Mouse (Mus musculus): Measurements from ENCODE around the gene Trim59. TPM values are rescaled to one million over a fixed set of nuclear protein-coding genes. Genes with fewer than 3 reads are reported as not detected.

Gene Trim59
- 185 and 208 TPM in 2 replicates for polyA plus RNA-seq (2016; fragmentation: Nextera tagmentation; extraction: Ambion mirVana)

GRCm38 (mm10) chr3:69044645-69045399 is at the start of gene Trim59:
TSS of gene Trim59 (minus strand) at chr3:69044755.
- DNase-seq (ENCODE audit: low spot score): peak; percentile 96
- Histone ChIP-seq H3K4me3 (peak within 1 kb of the TSS; percentile 92), H3K9me3 (replicated peaks) (no peaks in the 10 kb centered on the region; the same call in 1 of the 2 replicates), H3K27me3 (ENCODE audit: low read depth, poor library complexity, severe bottlenecking) (no peaks in the 10 kb centered on the region; the same call in 1 of the 2 replicates), H3K4me1 (peaks cover 48% of the 10 kb centered on the region), H3K27ac (replicated peaks) (peak within 1 kb of the TSS; percentile 100), H3K36me3 (peaks cover 34% of the 10 kb centered on the region)
- WGBS: under 1% methylated on average over 80 of the region's 80 CpGs

- 64% methylated on average over 1 of the region's 1 CpGs for WGBS
- H3K27ac ChIP-seq (replicated peaks): no peak overlapping the region
- H3K36me3 ChIP-seq: no peaks in the 10 kb centered on the region
- H3K27me3 ChIP-seq (ENCODE audit: low read depth, poor library complexity, severe bottlenecking): no peaks in the 10 kb centered on the region
- no peaks in the 10 kb centered on the region for H3K4me1 ChIP-seq
- no peak for DNase-seq (ENCODE audit: low spot score)
- H3K9me3 ChIP-seq (replicated peaks): no peaks in the 10 kb centered on the region
- H3K4me3 ChIP-seq: no peak overlapping the region
Measured at GRCm38 (mm10) chr3:69064005-69064404, 19.4 kb upstream of the Trim59 start.

GRCm38 (mm10) chr3:69062764-69063163 is 18.2 kb upstream of the Trim59 start:
- no peak overlapping the region for H3K4me3 ChIP-seq
- no peaks in the 10 kb centered on the region for H3K9me3 ChIP-seq (replicated peaks)
- no peak for DNase-seq (ENCODE audit: low spot score)
- H3K27ac ChIP-seq (replicated peaks): no peak overlapping the region
- H3K4me1 ChIP-seq: no peaks in the 10 kb centered on the region
- WGBS: 84% methylated on average over 1 of the region's 1 CpGs
- H3K36me3 ChIP-seq: no peaks in the 10 kb centered on the region
- H3K27me3 ChIP-seq (ENCODE audit: low read depth, poor library complexity, severe bottlenecking): no peaks in the 10 kb centered on the region

- no peaks in the 10 kb centered on the region for H3K9me3 ChIP-seq (replicated peaks)
- 95% methylated on average over 4 of the region's 4 CpGs for WGBS
- no peak overlapping the region for H3K4me3 ChIP-seq
- no peaks in the 10 kb centered on the region for H3K36me3 ChIP-seq
- H3K27ac ChIP-seq (replicated peaks): no peak overlapping the region
- no peaks in the 10 kb centered on the region for H3K4me1 ChIP-seq
- H3K27me3 ChIP-seq (ENCODE audit: low read depth, poor library complexity, severe bottlenecking): no peaks in the 10 kb centered on the region
- DNase-seq (ENCODE audit: low spot score): no peak
Measured at GRCm38 (mm10) chr3:69060672-69061071, 16.1 kb upstream of the Trim59 start.

GRCm38 (mm10) chr3:69055871-69056270 is 11.3 kb upstream of the Trim59 start:
- H3K9me3 ChIP-seq (replicated peaks): no peaks in the 10 kb centered on the region
- H3K27ac ChIP-seq (replicated peaks): no peak overlapping the region
- 91% methylated on average over 3 of the region's 3 CpGs for WGBS
- H3K4me1 ChIP-seq: no peaks in the 10 kb centered on the region
- H3K27me3 ChIP-seq (ENCODE audit: low read depth, poor library complexity, severe bottlenecking): no peaks in the 10 kb centered on the region
- no peak overlapping the region for H3K4me3 ChIP-seq
- no peak for DNase-seq (ENCODE audit: low spot score)
- H3K36me3 ChIP-seq: no peaks in the 10 kb centered on the region

DNA sequence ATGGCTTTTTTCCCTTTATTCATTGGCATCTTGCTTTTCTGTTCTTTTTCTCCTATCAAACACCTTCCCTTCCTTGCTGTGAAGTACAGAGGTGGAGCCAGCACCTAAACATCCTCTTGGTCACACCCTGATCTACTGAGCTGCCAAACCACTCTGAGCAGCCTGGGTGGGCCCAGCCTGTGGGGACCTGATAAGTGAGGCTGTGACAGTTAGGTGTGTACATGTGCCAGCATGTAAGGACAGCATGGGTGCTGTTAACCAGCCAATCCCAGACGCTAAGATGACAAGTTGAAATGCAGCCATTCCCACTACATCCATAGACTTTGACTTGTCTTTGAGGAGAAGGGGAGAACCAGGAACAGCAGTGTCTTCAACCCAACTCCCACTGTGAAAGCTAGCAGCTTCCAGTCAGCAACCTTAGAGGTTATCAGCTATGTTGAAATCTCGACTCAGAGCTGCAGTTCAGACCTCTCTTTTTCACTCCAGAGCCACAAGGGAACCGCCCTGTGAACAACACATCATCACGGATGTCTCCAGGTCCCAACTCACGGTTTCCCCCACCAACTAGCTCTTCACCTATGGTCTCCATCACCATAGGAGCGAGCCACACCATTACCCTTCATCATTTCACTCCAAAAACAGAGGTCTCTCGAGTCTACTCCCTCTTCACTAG is 10.3 kb upstream of the Trim59 start:
- H3K4me3 ChIP-seq: no peak overlapping the region
- 86% methylated on average over 7 of the region's 7 CpGs for WGBS
- H3K27ac ChIP-seq (replicated peaks): no peak overlapping the region
- no peaks in the 10 kb centered on the region for H3K27me3 ChIP-seq (ENCODE audit: low read depth, poor library complexity, severe bottlenecking)
- DNase-seq (ENCODE audit: low spot score): no peak
- no peaks in the 10 kb centered on the region for H3K4me1 ChIP-seq
- no peaks in the 10 kb centered on the region for H3K9me3 ChIP-seq (replicated peaks)
- no peaks in the 10 kb centered on the region for H3K36me3 ChIP-seq

DNA sequence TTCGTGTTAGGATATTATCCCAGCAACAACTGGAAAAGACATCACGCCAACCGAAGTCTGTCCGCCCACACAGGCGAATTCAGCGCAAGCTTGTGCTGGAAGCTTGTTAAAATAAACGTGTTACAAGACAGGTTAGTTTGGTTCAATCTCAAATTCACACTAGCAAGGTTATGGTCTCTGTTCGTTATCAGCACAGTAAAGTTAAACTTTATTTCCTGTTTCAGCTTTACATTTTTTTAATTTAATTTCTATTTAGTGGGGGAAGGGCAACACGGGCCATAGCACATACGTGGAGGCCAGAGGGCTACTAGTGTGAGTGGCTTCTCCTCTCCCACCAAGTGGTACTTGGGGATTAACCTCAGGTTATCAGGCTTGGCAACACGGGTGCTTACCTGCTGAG is 7.3 kb upstream of the Trim59 start:
- no peak for DNase-seq (ENCODE audit: low spot score)
- H3K27me3 ChIP-seq (ENCODE audit: low read depth, poor library complexity, severe bottlenecking): no peaks in the 10 kb centered on the region; the same call in 1 of the 2 replicates
- H3K4me3 ChIP-seq: no peak overlapping the region
- no peak overlapping the region for H3K27ac ChIP-seq (replicated peaks)
- no peaks in the 10 kb centered on the region for H3K9me3 ChIP-seq (replicated peaks)
- WGBS: 91% methylated on average over 11 of the region's 11 CpGs
- no peaks in the 10 kb centered on the region for H3K4me1 ChIP-seq
- H3K36me3 ChIP-seq: no peaks in the 10 kb centered on the region

DNA sequence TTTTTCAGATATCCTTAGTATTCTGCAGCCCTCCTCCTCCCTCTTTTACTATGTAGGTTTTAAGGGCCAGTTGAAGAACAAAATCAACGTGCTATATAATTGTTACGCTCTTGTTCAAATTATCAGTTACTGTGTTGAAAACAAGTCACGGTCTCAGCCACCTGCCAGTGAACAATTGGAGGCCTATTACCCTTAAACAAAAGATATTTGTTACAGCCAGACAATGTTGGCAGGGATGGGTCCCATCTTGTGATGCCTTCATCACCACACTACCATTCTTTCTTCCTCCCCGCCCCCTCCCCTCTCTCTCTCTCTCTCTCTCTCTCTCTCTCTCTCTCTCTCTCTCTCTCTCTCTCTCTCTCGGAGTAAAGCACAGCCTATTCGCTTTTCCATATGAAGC is 4.5 kb upstream of the Trim59 start:
- no peaks in the 10 kb centered on the region; the same call in 1 of the 2 replicates for H3K27me3 ChIP-seq (ENCODE audit: low read depth, poor library complexity, severe bottlenecking)
- no peak overlapping the region for H3K4me3 ChIP-seq
- WGBS: 84% methylated on average over 6 of the region's 6 CpGs
- H3K4me1 ChIP-seq: peaks cover 15% of the 10 kb centered on the region
- H3K36me3 ChIP-seq: no peaks in the 10 kb centered on the region
- H3K27ac ChIP-seq (replicated peaks): no peak overlapping the region
- H3K9me3 ChIP-seq (replicated peaks): no peaks in the 10 kb centered on the region
- DNase-seq (ENCODE audit: low spot score): no peak

- Histone ChIP-seq H3K4me3 (no peak overlapping the region), H3K36me3 (peaks cover 6% of the 10 kb centered on the region), H3K4me1 (peaks cover 21% of the 10 kb centered on the region), H3K27ac (replicated peaks) (no peak overlapping the region), H3K27me3 (ENCODE audit: low read depth, poor library complexity, severe bottlenecking) (no peaks in the 10 kb centered on the region; the same call in 1 of the 2 replicates), H3K9me3 (replicated peaks) (no peaks in the 10 kb centered on the region)
- WGBS: 77% methylated on average over 4 of the region's 4 CpGs
- no peak for DNase-seq (ENCODE audit: low spot score)
Measured at GRCm38 (mm10) chr3:69047684-69048083, 3.1 kb upstream of the Trim59 start.

DNA sequence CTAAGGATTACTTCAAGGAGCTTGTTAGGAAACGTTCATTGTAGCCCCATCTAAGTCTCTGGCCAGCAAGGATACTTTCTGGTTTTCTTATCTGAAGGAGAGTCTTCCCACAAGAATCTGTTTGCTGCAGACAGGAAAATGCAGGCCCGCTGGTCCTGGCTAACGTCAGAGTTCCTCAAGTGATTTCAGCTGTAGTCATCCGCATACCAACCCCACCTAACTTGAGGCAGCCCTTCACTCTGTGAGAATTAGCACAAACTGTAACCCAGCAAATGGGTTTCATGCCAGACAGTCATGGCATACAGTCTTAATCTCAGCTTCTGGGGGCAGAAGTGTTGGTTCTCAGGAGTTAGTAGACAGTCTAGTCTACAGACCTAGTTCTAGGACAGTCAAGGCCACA is 2.0 kb upstream of the Trim59 start:
- H3K9me3 ChIP-seq (replicated peaks): no peaks in the 10 kb centered on the region
- no peaks in the 10 kb centered on the region; the same call in 1 of the 2 replicates for H3K27me3 ChIP-seq (ENCODE audit: low read depth, poor library complexity, severe bottlenecking)
- H3K27ac ChIP-seq (replicated peaks): peak overlapping the region; percentile 100; the same call in 1 of the 2 replicates
- 69% methylated on average over 4 of the region's 4 CpGs for WGBS
- peaks cover 17% of the 10 kb centered on the region for H3K36me3 ChIP-seq
- H3K4me1 ChIP-seq: peaks cover 33% of the 10 kb centered on the region
- no peak overlapping the region for H3K4me3 ChIP-seq
- DNase-seq (ENCODE audit: low spot score): no peak

DNA sequence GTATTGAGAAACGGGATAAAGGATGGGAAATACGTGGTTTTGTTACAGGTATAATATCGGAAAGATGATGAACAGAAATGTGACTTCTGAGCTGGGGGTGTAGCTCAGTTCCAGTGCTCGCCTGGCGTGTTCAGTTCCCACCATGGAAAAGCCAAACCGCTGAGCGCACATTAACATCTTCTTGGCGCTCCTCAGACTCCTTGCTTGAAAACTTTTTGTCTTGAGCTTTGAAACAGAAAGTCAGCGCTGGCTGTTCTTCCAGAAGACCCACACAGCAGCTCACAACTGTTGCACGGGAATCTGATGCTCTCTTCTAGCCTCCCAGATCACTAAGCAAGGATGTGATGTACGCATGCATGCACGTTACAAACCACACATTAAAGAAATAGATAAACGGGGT is 1.2 kb upstream of the Trim59 start:
- peak; percentile 37 for DNase-seq (ENCODE audit: low spot score)
- Histone ChIP-seq H3K36me3 (peaks cover 25% of the 10 kb centered on the region), H3K4me3 (peak overlapping the region; percentile 92), H3K9me3 (replicated peaks) (no peaks in the 10 kb centered on the region), H3K27ac (replicated peaks) (peak overlapping the region; percentile 100), H3K4me1 (peaks cover 41% of the 10 kb centered on the region), H3K27me3 (ENCODE audit: low read depth, poor library complexity, severe bottlenecking) (no peaks in the 10 kb centered on the region; the same call in 1 of the 2 replicates)
- 19% methylated on average over 13 of the region's 13 CpGs for WGBS

DNA sequence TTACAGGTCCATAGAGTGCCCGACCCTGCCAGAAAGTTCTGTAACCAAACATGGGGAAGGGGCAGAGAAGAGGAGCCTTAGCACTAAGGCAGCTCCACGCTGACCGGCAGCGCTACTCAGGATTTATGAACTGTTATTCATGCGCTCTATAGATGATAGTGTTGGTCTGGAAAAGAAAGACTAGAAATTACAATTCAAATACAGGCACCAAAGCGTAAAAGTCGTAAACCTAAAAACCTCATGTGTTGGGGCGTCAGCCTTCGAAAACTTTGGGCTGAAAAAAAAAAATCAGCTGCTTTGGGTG is 797 bp upstream of the Trim59 start:
- H3K27ac ChIP-seq (replicated peaks): peak overlapping the region; percentile 100
- peaks cover 45% of the 10 kb centered on the region for H3K4me1 ChIP-seq
- H3K27me3 ChIP-seq (ENCODE audit: low read depth, poor library complexity, severe bottlenecking): no peaks in the 10 kb centered on the region; the same call in 1 of the 2 replicates
- peaks cover 29% of the 10 kb centered on the region for H3K36me3 ChIP-seq
- H3K4me3 ChIP-seq: peak overlapping the region; percentile 92
- H3K9me3 ChIP-seq (replicated peaks): no peaks in the 10 kb centered on the region; the same call in 1 of the 2 replicates
- DNase-seq (ENCODE audit: low spot score): no peak
- 7% methylated on average over 9 of the region's 9 CpGs for WGBS

GRCm38 (mm10) chr3:69044167-69044591 is 376 bp downstream of the Trim59 start:
- peak overlapping the region; percentile 100 for H3K27ac ChIP-seq (replicated peaks)
- peaks cover 40% of the 10 kb centered on the region for H3K36me3 ChIP-seq
- no peak for DNase-seq (ENCODE audit: low spot score)
- no peaks in the 10 kb centered on the region; the same call in 1 of the 2 replicates for H3K27me3 ChIP-seq (ENCODE audit: low read depth, poor library complexity, severe bottlenecking)
- no peaks in the 10 kb centered on the region; the same call in 1 of the 2 replicates for H3K9me3 ChIP-seq (replicated peaks)
- WGBS: under 1% methylated on average over 41 of the region's 42 CpGs
- H3K4me3 ChIP-seq: peak overlapping the region; percentile 92
- H3K4me1 ChIP-seq: peaks cover 48% of the 10 kb centered on the region

Measured in midbrain, embryonic 10.5 days (tissue).